Mouse (Mus musculus) lung, postnatal 0 days (tissue): ENCODE measurements around the gene Cracr2b.

Experiments used
- CTCF ChIP-seq: IDR thresholded peaks from 2 replicates; pipeline ENCODE4 v1.5.1; 2016; ENCODE audit warnings: antibody characterized with exemption, mild to moderate bottlenecking
- EP300 ChIP-seq: IDR thresholded peaks from 2 replicates; pipeline ENCODE4 v1.6.1; 2016; ENCODE audit warnings: antibody characterized with exemption, mild to moderate bottlenecking, control low read depth

DNA sequence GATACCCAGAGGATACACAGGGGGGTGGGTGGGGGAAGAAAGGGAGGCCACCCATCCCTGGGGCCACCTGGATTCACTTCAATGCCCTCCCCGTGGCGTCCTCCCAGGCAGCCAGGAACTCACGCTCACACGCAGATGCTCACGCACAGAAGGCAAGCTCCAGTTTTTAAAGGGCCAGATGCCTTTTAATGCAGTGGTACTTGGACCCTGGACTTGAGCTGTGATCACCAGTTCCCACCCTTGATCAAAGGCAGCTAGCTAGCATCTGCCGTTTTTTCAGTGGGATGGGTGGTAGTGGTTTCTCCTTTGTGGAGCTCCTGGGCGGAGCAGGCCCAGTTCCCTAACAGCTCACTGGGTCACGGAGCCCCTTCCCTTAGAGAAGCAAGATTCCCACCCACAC lies 26.4 kb upstream of the Cracr2b start:
- TF ChIP-seq CTCF (no peak), EP300 (no peak)
